Mouse (Mus musculus) heart, postnatal 4 days (tissue): ENCODE measurements around the gene Rhob. TPM values are rescaled to one million over a fixed set of nuclear protein-coding genes. Genes with fewer than 3 reads are reported as not detected.

Experiments used
- total RNA-seq, 2 experiments: library from RNA; stranded (reverse); gene quantifications; 2 replicates each; pipeline ENCODE4 v1.2.3; 2021

The Rhob gene
- total RNA-seq, 2 experiments from 2014 or later = 124 to 128 TPM

Other genes with a start within 250 kb of the Rhob start
- under 1 TPM; 0.19 to 0.25 TPM for gene Gdf7, start 198.1 kb downstream of the Rhob start, total RNA-seq
- 10 to 100 TPM in 1 of 2 experiments, 1 to 10 TPM in 1; 7.2 to 11.0 TPM for gene Hs1bp3, start 186.6 kb downstream of the Rhob start, total RNA-seq
- not detected for gene Slc7a15, start 99.1 kb upstream of the Rhob start, total RNA-seq
- 100 to 1,000 TPM; 156 to 159 TPM for gene Pum2, start 174.1 kb upstream of the Rhob start, total RNA-seq